Mouse (Mus musculus) cerebral cortex, adult 2 months (tissue): Measurements from ENCODE around the gene C530008M17Rik.

Experiments
- WGBS: fragments of 180-500 bp; shearing (Covaris S2); methylation state at CpG from one replicate; pipeline ENCODE4 v1.1.7; 2018; 5-methylcytosine and 5-hydroxymethylcytosine counted together

Gene C530008M17Rik

GRCm38 (mm10) chr5:76832529-76833210 is 176.4 kb downstream of the C530008M17Rik start:
- WGBS = 82% methylated on average over 17 of the region's 17 CpGs

- 54% methylated on average over 5 of the region's 5 CpGs for WGBS
Observed at GRCm38 (mm10) chr5:76837018-76837417, 180.7 kb downstream of the C530008M17Rik start.

- WGBS = 72% methylated on average over 6 of the region's 6 CpGs
Observed at GRCm38 (mm10) chr5:76839786-76840185, 183.5 kb downstream of the C530008M17Rik start.

GRCm38 (mm10) chr5:76841859-76842258 is 185.5 kb downstream of the C530008M17Rik start:
- WGBS = 87% methylated on average over 2 of the region's 2 CpGs

- 11% methylated on average over 4 of the region's 4 CpGs for WGBS
Observed at GRCm38 (mm10) chr5:76843448-76843847, 187.1 kb downstream of the C530008M17Rik start.

GRCm38 (mm10) chr5:76843851-76844419 is 187.6 kb downstream of the C530008M17Rik start:
- WGBS = 80% methylated on average over 9 of the region's 9 CpGs

GRCm38 (mm10) chr5:76844618-76845186 is 188.4 kb downstream of the C530008M17Rik start:
- 40% methylated on average over 14 of the region's 14 CpGs for WGBS

- 76% methylated on average over 6 of the region's 6 CpGs for WGBS
Observed at GRCm38 (mm10) chr5:76847106-76847505, 190.8 kb downstream of the C530008M17Rik start.

GRCm38 (mm10) chr5:76851316-76851715 is 195.0 kb downstream of the C530008M17Rik start:
- 75% methylated on average over 4 of the region's 4 CpGs for WGBS

GRCm38 (mm10) chr5:76853549-76853948 is 197.2 kb downstream of the C530008M17Rik start:
- 13% methylated on average over 10 of the region's 10 CpGs for WGBS

GRCm38 (mm10) chr5:76855829-76856600 is 199.7 kb downstream of the C530008M17Rik start:
- 28% methylated on average over 25 of the region's 25 CpGs for WGBS

GRCm38 (mm10) chr5:76857103-76858015 is 201.0 kb downstream of the C530008M17Rik start:
- 66% methylated on average over 62 of the region's 62 CpGs for WGBS

- WGBS = 64% methylated on average over 13 of the region's 13 CpGs
Observed at GRCm38 (mm10) chr5:76858444-76858843, 202.1 kb downstream of the C530008M17Rik start.

- WGBS = 92% methylated on average over 8 of the region's 8 CpGs
Observed at GRCm38 (mm10) chr5:76866819-76867218, 210.5 kb downstream of the C530008M17Rik start.

GRCm38 (mm10) chr5:76868693-76869286 is 212.5 kb downstream of the C530008M17Rik start:
- 51% methylated on average over 16 of the region's 16 CpGs for WGBS

- WGBS = 70% methylated on average over 6 of the region's 6 CpGs
Observed at GRCm38 (mm10) chr5:76869553-76869952, 213.2 kb downstream of the C530008M17Rik start.

GRCm38 (mm10) chr5:76876106-76876758 is 219.9 kb downstream of the C530008M17Rik start:
- WGBS = 92% methylated on average over 25 of the region's 25 CpGs

- 96% methylated on average over 1 of the region's 1 CpGs for whole genome bisulfite sequencing
Observed at GRCm38 (mm10) chr5:76884107-76884506, 227.8 kb downstream of the C530008M17Rik start.

GRCm38 (mm10) chr5:76887011-76887410 is 230.7 kb downstream of the C530008M17Rik start:
- WGBS = 98% methylated on average over 2 of the region's 2 CpGs

- WGBS = 82% methylated on average over 2 of the region's 2 CpGs
Observed at GRCm38 (mm10) chr5:76892608-76893007, 236.3 kb downstream of the C530008M17Rik start.
